Mouse (Mus musculus) left cerebral cortex, postnatal 10 days (tissue): ENCODE data around the gene Ncoa5. TPM values are rescaled to one million over a fixed set of nuclear protein-coding genes. Genes with fewer than 3 reads are reported as not detected.

Source experiments
- DNase-seq, 2 experiments: peaks; one replicate each; pipeline ENCODE4 v3.0.0; 2021 to 2022; ENCODE audit warnings: low spot score in 2 of 2, mixed read lengths in 1 of 2; ENCODE audit errors: extremely low spot score in 1 of 2
- intact Hi-C: fragments of 180-260 bp; cut with DNase I; formaldehyde crosslinking; loops from one replicate; pipeline ENCODE4 v1.15.1; 2025
- total RNA-seq, 2 experiments: library from RNA; stranded (reverse); gene quantifications; 2 replicates each; pipeline ENCODE4 v1.2.3; 2021

The Ncoa5 gene
- total RNA-seq, 2 experiments from 2014 or later, result 61.1 to 61.2 TPM

GRCm38 (mm10) chr2:165003108-165003507 lies 31.6 kb downstream of the Ncoa5 start:
- intact Hi-C loops, result no loop called here
- no peak for DNase-seq

- intact Hi-C loops, result no loop called here
- DNase-seq, result peak in 1 of 2 experiments; percentile 41
Observed at GRCm38 (mm10) chr2:165001958-165002357, 32.7 kb downstream of the Ncoa5 start.

DNA sequence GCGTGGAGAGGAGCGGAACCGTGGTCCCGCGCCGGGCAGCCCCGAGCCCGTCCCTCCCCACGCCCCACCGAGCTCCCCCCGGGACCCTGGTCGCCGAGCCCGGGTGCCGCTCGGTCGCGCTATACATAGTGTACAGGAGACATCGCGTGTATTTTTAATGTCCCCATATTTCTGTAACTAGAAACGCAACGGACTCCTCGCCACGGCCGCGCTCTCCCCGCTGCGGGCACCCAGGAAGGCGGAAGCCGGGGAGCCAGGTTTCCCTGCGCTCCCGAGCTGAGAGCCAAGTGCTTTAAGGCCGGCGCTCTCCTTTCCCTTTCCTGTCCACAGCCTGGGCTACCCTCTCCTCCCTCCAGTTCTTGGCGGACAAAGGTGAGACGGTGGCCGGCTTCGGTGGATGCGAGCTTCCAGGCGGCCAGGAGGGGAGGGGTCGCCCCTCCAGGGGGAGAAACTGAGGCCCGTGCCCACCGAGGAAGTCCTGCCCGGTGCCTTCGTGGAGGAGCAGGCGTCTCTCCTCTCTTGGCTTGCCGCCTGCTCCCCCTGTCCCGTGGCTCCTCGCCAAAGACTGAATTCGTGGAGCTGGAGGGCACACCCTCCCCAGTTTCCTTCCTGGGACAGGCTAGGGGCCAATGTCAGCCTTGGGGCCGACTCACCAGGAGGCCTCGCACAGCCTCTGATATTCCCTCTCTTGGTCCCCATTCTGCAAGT lies 36.8 kb downstream of the Ncoa5 start:
- intact Hi-C loops, result no loop called here
- DNase-seq, result peak in 1 of 2 experiments; percentile 58

DNA sequence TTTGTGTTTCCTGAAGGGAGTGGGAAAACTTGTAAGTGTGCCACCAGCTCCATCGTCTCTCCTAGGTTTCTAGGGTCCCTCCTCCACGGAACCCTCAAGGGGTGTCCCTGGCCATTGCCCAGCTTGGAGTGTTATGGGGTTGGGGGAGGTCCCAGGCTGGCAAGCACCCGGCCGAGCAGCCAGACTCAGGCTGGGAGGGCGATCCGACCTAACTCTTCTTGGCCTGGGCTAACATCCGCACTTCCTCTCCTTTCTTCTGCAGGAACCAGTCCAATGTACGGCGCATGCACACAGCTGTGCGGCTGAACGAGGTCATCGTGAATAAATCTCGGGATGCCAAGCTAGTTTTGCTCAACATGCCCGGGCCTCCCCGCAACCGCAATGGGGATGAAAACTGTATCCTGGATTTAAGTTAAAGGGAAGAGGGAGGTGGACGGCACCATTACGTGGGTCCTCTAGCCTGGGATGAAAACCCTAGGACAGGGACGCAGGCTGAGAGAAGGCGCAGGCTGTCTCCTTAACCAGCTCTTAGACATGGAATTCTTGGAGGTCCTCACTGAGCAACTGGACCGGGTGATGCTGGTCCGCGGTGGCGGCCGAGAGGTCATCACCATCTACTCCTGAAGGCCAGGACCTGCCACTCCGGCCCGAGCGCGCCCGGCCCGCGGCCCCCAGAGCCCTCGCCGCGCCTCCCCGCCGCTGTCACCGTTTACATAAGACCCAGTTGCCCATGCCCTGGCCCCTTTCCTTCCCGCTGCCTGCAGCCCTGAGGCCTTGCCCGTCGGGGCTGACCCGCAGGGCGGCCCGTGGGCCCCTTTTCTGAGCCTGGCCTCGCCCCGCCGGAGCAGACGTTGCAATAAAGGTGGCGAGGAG lies 37.6 kb downstream of the Ncoa5 start:
- no peak for DNase-seq
- intact Hi-C loops, result no loop called here

DNA sequence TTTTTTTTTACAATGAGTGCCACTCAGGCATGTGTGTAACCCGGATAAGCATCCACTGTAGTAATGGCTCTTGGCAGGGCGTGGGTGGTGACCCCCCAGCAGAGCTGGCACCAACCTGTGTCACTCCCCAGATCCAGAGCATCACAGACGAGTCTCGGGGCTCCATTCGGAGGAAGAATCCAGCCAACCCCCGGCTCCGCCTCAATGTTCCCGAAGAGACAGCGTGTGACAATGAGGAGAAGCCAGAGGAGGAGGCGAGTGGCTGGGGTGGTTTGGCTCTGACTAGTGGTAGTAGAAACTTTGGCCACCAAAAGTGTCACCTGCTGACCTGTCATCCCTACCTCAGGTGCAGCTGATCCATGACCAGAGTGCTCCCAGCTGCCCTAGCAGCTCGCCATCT lies 38.7 kb downstream of the Ncoa5 start:
- intact Hi-C loops, result no loop called here
- no peak for DNase-seq

DNA sequence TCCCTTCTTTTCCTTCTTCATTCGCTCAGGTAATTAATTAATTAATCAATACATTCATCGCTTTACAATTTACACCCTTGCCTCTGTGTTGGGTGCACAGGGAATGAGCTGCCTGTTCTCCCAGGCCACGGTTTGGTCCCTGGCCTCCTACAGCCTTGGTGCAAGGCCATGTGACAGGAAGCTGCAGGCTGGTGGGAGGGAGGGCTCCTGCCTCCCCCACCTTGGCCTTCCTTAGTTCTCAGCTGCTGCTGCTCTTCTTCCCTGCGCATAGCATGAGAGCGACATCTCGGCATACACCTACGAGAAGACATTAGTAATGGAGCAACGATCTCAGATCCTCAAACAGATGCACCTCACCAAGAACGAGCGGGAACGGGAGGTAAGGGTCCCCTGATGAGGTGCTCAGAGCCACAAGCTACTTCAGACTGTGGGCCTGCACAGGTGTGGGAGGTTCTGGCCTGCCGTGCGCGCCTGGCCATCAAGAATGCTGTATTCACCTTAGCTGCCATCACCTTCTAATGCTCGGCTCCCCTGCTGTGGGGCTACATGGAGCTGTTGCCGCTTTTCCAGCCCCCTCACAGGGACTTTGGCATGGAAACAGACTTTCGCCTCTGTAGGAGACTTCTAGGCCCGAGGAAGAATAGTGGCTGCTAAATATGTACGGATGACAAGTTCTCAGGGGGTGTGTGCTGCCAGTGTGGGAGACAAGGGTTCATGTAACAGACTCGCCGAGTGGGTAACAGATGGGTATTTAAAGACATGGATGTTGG lies 39.8 kb downstream of the Ncoa5 start:
- no peak for DNase-seq
- intact Hi-C loops, result no loop called here

DNA sequence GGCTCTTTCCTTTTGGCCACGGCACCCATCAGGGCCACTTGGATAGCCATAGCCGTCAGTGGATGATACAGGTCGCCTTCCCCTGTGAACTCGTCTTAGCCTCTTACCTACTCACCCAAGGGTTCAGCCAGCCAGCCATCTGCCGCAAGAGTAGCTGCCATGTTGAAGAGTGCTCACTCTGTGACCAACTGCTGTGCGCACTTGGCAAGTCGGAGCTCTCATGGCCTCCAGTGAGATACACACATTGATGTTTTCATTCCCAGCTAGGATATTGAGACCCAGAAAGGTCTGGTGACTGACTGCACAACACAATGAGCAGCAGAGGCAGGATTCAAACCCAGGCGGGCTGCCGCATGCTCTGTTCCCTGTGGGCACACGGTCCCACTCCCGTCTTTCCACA lies 40.5 kb downstream of the Ncoa5 start:
- DNase-seq, result no peak
- intact Hi-C loops, result no loop called here

- intact Hi-C loops, result no loop called here
- DNase-seq, result no peak
Observed at GRCm38 (mm10) chr2:164991808-164992207, 42.9 kb downstream of the Ncoa5 start.

DNA sequence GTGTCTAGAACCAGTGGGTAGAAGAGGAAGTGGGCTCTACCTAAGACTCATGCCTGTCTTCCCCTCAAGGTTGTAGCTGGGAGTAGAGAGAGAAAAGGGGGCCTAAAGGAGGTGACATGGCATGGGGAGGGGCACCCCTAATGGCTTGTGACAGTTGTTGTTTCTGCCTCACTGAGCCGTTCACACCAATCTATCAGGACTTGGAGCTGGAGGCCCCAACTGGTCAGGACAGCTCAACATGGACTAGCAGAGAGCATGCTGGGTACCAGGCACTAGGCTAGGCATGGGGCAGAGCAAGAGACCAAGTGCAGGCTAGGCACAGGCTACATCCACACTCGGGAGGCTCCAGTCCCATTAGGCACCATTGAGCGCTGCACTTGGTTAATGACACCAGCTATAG lies 43.6 kb downstream of the Ncoa5 start:
- intact Hi-C loops, result no loop called here
- DNase-seq, result no peak

DNA sequence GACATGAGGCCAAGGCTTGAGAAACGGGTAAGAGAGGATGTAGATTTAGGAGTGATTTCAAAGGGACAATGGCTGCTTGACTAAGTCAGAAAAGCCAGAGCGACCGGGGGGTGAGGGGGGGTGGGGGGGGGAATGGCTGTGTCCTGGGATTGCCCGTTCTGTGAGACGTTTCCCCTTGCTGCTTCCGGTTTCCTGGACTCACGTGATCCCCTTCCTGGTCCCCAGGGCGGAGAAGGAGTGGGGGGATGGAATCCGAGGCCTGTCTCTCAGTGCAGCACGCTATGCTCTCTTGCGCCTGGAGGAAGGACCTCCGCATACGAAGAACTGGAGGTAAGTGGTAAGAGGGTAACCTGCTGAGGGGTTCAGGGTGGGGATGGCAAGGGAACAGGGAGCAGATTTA lies 45.9 kb downstream of the Ncoa5 start:
- intact Hi-C loops, result no loop called here
- no peak for DNase-seq

- peak in 1 of 2 experiments; percentile 13 for DNase-seq
- intact Hi-C loops, result no loop called here
Observed at GRCm38 (mm10) chr2:164986371-164987027, 48.2 kb downstream of the Ncoa5 start.

GRCm38 (mm10) chr2:164985962-164986361 lies 48.7 kb downstream of the Ncoa5 start:
- peak in 1 of 2 experiments; percentile 26 for DNase-seq
- intact Hi-C loops, result no loop called here

DNA sequence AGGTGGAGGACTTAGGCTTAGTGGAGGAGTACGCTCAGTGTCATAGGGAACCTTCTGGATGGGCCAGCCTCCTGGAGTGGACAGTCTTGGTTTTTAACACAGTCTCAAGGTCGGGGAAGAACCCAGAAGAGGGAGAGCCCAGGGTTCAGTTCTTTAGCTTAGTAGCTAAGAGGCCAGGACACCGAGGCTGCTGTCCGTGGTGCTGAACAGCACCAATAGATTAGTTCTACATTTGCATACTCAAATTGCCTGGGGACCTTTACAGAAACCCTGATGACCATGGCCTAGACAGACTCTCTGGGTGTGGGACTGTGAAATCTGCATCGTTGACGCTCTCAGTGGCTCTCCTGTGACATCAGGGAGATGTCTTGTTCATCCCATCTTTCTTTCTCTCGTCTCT lies 54.9 kb downstream of the Ncoa5 start:
- intact Hi-C loops, result no loop called here
- no peak for DNase-seq

- DNase-seq, result no peak
- intact Hi-C loops, result no loop called here
Observed at GRCm38 (mm10) chr2:164975611-164976010, 59.1 kb downstream of the Ncoa5 start.

- DNase-seq, result no peak
- intact Hi-C loops, result no loop called here
Observed at GRCm38 (mm10) chr2:164972646-164973045, 62.0 kb downstream of the Ncoa5 start.

DNA sequence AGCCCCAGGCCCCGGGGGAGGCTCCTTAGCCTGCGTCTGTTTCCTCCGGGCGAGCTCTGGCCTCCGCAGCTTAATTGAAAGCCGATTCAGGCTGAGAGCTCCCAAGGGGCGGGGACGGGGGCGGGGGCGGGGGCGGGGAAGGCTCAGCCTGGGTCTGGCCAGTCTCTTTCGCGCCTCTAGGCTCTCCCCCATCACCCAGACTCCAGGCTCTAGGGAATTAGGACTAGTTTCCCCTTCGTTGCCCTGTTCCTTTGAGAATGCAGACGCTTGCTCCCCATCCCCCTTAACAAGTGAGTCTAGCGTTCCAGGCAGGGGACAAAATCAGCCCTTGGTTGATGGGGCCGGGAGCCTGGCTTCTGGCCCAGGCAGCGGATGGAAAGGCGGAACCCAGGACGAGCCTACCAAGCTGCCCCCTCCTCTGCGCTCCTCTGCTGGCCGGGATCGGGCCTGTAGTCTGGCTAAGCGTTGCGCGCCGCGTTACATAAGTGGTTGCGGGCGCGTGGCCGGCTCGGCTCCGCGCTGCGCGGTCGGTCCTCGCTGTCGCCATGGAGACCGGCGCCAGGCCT lies 64.0 kb downstream of the Ncoa5 start:
- peak in 1 of 2 experiments; percentile 71 for DNase-seq
- intact Hi-C loops, result no loop called here

- intact Hi-C loops, result loop anchor here (5.0 to 10.0 kb wide), 2 partner anchors 63 to 305 kb away; partner anchors contain the start of gene Ncoa5
- peak in 1 of 2 experiments; percentile 65 for DNase-seq
Observed at GRCm38 (mm10) chr2:164969348-164969781, 65.3 kb downstream of the Ncoa5 start.

DNA sequence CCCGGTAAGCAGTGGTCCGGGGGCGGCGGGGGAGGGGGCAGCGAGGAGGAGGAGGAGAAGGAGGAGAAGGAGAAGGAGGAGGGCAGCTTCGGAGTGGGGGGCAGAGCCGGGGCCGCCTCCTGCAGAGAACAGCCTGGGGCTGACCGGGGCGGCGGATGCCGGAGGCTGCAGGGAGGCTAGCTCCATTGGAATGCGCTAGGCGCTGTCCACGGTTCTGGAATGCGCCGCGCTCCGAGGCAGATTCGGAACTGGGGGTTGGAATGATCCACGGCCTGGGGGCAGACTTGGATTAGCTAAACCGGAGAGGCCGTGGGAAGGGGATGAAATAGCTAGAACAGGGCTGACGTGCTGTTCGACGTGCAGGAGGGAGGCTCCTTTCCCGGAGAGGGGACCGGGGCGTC lies 66.2 kb downstream of the Ncoa5 start:
- intact Hi-C loops, result loop anchor here (5.0 to 10.0 kb wide), 2 partner anchors 64 to 306 kb away; partner anchors contain the start of gene Ncoa5
- DNase-seq, result peak; percentile 36 to 82
